Comparison of ENCODE assay signal across 19 mouse cellular contexts in the genomic region with DNA sequence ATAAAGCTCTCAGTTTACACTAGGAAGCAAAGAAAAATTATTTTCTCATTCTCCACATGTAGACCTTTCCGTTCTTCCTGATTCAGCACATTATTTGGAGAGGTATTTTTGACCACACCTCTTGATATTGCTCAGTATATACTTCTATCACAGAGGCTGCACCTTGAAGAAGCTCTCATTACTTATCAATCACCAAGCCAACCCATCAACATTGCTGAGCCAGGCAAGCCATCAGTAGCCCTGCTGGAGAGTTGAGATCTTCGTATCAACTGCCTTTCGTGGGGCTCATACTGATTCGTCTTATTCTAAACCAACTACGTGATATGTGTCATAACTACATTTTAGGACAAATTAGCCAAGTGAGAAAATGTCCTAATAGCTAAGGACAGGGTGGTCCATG. TPM values are rescaled to one million over a fixed set of nuclear protein-coding genes. Genes with fewer than 3 reads are reported as not detected.
"Had no signal": no experiment of that assay in that cellular context is flagged by ENCODE, and none has a peak within 500 bp of the region (broad histone marks: within the 10 kb centered on the region; RNA-seq: fewer than 3 reads in every experiment).

No protein-coding gene starts in this region.

- H3K27me3 ChIP-seq: kidney, embryonic 15.5 days; limb, embryonic 13.5 days; midbrain, embryonic 15.5 days; neural tube, embryonic 12.5 days had no signal

- H3K9me3 ChIP-seq: kidney, embryonic 15.5 days; limb, embryonic 13.5 days; midbrain, embryonic 15.5 days; neural tube, embryonic 12.5 days had no signal

- H3K36me3 ChIP-seq: kidney, embryonic 15.5 days; limb, embryonic 13.5 days; midbrain, embryonic 15.5 days; neural tube, embryonic 12.5 days had no signal

- H3K4me1 ChIP-seq: kidney, embryonic 15.5 days; limb, embryonic 13.5 days; midbrain, embryonic 15.5 days; neural tube, embryonic 12.5 days had no signal

- H3K4me3 ChIP-seq: kidney, embryonic 15.5 days; limb, embryonic 13.5 days; midbrain, embryonic 15.5 days; neural tube, embryonic 12.5 days had no signal

- H3K4me2 ChIP-seq: kidney, embryonic 15.5 days; limb, embryonic 13.5 days; midbrain, embryonic 11.5 days; midbrain, embryonic 15.5 days; neural tube, embryonic 12.5 days had no signal

- DNase-seq: kidney, adult 2 months; kidney, postnatal 25 days; left cerebral cortex, postnatal 4 days; lung, adult 18-20 months; retina, postnatal 1 day; thymus, postnatal 4 days had no signal

- H3K9ac ChIP-seq: kidney, embryonic 15.5 days; limb, embryonic 13.5 days; midbrain, embryonic 15.5 days; neural tube, embryonic 12.5 days had no signal

- H3K27ac ChIP-seq: kidney, embryonic 15.5 days; limb, embryonic 13.5 days; midbrain, embryonic 15.5 days; neural tube, embryonic 12.5 days had no signal

- ATAC-seq: intestine, embryonic 16.5 days; midbrain, embryonic 15.5 days had no signal

RNA-seq across cellular contexts. Expression of a gene that starts 20.1 kb away (rescaled TPM):
- total RNA-seq: layer of hippocampus, postnatal 25 days; left cerebral cortex, adult 8-10 months; left cerebral cortex, postnatal 4 days; monocyte, adult 5-6 weeks; neutrophil, adult 5-6 weeks had no signal
- polyA plus RNA-seq: intestine, embryonic 16.5 days; kidney, adult 2 months; kidney, embryonic 15.5 days; limb, embryonic 13.5 days; midbrain, embryonic 11.5 days; midbrain, embryonic 15.5 days; neural tube, embryonic 12.5 days; spleen, adult 2 months had no signal

RNA-seq across cellular contexts. Expression of a gene that starts 30.4 kb away (rescaled TPM):
- total RNA-seq: layer of hippocampus, postnatal 25 days; left cerebral cortex, adult 8-10 months; left cerebral cortex, postnatal 4 days; monocyte, adult 5-6 weeks; neutrophil, adult 5-6 weeks had no signal
- polyA plus RNA-seq: intestine, embryonic 16.5 days; kidney, adult 2 months; kidney, embryonic 15.5 days; limb, embryonic 13.5 days; lung, embryonic 16.5 days; midbrain, embryonic 11.5 days; midbrain, embryonic 15.5 days; neural tube, embryonic 12.5 days; spleen, adult 2 months; stomach, embryonic 16.5 days had no signal

RNA-seq across cellular contexts. Expression of a gene that starts 36.4 kb away (rescaled TPM):
- total RNA-seq: layer of hippocampus, postnatal 25 days; left cerebral cortex, adult 8-10 months; left cerebral cortex, postnatal 4 days; monocyte, adult 5-6 weeks; neutrophil, adult 5-6 weeks had no signal
- polyA plus RNA-seq: intestine, embryonic 16.5 days; kidney, adult 2 months; kidney, embryonic 15.5 days; limb, embryonic 13.5 days; lung, embryonic 16.5 days; midbrain, embryonic 11.5 days; midbrain, embryonic 15.5 days; neural tube, embryonic 12.5 days; stomach, embryonic 16.5 days had no signal
